Mouse (Mus musculus): ENCODE data around the gene Sh3glb1.

GRCm38 (mm10) chr3:144694040-144694439 is 26.1 kb downstream of the Sh3glb1 start:
- no peak for TF ChIP-seq CTCF (IDR thresholded peaks at IDR 0.05; ENCODE audit: extremely low read depth, insufficient read length, insufficient replicate concordance, low read depth, low read length)
- no peak for TF ChIP-seq POLR2A (IDR thresholded peaks at IDR 0.05; ENCODE audit: low read depth, low read length)
